Mouse (Mus musculus): ENCODE measurements around the gene Tbc1d2b. TPM values are rescaled to one million over a fixed set of nuclear protein-coding genes. Genes with fewer than 3 reads are reported as not detected.

Tbc1d2b gene
- polyA plus RNA-seq, 1 experiment: 16.4 TPM

DNA sequence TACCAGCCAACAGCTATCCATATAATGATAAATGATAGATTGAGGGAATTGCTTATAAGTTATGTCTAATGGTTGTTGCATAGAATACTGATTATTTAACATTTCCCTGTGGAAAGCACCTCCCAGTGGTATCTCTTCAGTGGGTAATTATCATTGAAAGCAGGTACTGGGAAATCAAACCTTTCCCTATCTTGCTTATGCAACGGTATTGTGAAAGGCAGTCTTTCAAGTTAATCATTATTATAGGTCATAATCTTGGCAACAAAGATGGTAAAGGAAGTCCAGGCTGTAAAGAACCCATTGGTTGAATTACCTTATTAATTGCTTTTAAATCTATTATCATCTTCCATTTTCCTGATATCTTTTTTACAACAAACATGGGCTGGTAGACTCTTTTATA is 27.0 kb upstream of the Tbc1d2b start:
- H3K27ac ChIP-seq (ENCODE audit: insufficient read depth, low read depth, low read length): no peak overlapping the region
- H3K4me3 ChIP-seq (ENCODE audit: insufficient read depth, low read depth, low read length): no peak overlapping the region
- no peaks in the 10 kb centered on the region for H3K4me1 ChIP-seq (ENCODE audit: control insufficient read depth, insufficient read depth, low read length)
- no peaks in the 10 kb centered on the region for H3K27me3 ChIP-seq (replicated peaks; ENCODE audit: control insufficient read depth, insufficient read depth, low read length)
- no peaks in the 10 kb centered on the region for H3K36me3 ChIP-seq (ENCODE audit: control insufficient read depth, insufficient read depth, low read length)
- 31% methylated on average over 1 of the region's 1 CpGs for WGBS
- DNase-seq: no peak
- no peak for TF ChIP-seq CTCF (conservative IDR thresholded peaks at IDR 0.05; ENCODE audit: insufficient read depth, insufficient read length, low read depth, low read length)
- TF ChIP-seq POLR2A (IDR thresholded peaks at IDR 0.05; ENCODE audit: low read depth, low read length): no peak

DNA sequence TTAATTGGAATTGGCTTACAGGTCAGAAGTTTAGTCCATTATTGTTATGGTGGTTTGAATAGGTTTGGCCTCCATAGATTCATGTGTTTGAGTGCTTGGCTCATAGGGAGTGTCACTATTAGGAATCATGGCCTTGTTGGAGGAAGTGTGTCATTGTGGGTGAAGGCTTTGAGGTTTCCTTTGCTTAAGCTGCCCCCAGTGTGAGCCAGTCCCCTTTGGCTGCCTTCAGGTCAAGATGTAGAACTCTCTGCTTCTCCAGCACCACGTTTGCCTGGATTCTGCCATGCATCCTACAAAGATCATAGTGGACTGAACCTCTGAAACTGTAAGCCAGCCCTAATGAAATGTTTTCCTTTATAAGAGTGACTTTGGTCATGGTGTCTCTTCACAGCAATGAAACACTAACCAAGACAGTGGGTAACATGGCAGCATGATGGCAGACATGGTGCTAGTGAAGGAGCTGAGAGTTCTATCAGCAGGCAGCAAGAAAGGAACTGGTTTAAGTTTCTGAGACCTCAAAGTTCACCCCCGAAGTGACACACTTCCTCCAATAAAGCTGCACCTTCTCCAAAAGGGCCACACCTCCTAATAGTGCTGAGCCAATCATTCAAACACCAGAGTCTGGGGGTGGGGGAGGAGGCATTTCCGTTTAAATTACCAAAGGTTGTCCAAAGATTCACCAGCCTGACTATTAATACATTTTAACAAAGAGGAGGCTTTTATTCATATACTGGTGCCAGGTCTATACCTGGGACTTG is 23.2 kb upstream of the Tbc1d2b start:
- DNase-seq: no peak
- no peak overlapping the region for H3K27ac ChIP-seq (ENCODE audit: insufficient read depth, low read depth, low read length)
- WGBS: 51% methylated on average over 3 of the region's 3 CpGs
- no peak overlapping the region for H3K4me3 ChIP-seq (ENCODE audit: insufficient read depth, low read depth, low read length)
- H3K36me3 ChIP-seq (ENCODE audit: control insufficient read depth, insufficient read depth, low read length): no peaks in the 10 kb centered on the region
- no peak for TF ChIP-seq CTCF (conservative IDR thresholded peaks at IDR 0.05; ENCODE audit: insufficient read depth, insufficient read length, low read depth, low read length)
- TF ChIP-seq POLR2A (IDR thresholded peaks at IDR 0.05; ENCODE audit: low read depth, low read length): no peak
- no peaks in the 10 kb centered on the region for H3K4me1 ChIP-seq (ENCODE audit: control insufficient read depth, insufficient read depth, low read length)
- no peaks in the 10 kb centered on the region for H3K27me3 ChIP-seq (replicated peaks; ENCODE audit: control insufficient read depth, insufficient read depth, low read length)

DNA sequence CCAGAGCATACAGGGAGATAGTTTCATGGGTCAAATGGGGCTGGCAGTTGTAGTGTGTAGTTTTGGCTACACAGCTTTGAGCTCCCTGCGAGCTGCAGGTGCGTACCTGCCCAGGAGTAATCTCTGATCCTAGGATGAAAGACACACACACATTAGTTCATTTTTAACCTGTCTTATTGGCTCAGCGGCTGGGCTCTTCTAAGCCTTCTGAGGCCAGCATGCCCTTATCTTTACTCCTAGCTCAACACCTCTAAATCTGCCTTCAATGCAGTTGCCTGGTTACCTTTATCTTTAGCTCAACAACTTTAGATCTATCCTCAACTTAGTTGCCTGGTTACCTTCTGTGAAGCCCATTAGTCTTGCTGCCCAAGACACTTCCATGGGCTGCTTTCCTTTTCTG is 7.8 kb upstream of the Tbc1d2b start:
- no peak for DNase-seq
- Histone ChIP-seq H3K36me3 (ENCODE audit: control insufficient read depth, insufficient read depth, low read length) (no peaks in the 10 kb centered on the region), H3K4me1 (ENCODE audit: control insufficient read depth, insufficient read depth, low read length) (no peaks in the 10 kb centered on the region), H3K27ac (ENCODE audit: insufficient read depth, low read depth, low read length) (no peak overlapping the region), H3K27me3 (replicated peaks; ENCODE audit: control insufficient read depth, insufficient read depth, low read length) (no peaks in the 10 kb centered on the region), H3K4me3 (ENCODE audit: insufficient read depth, low read depth, low read length) (no peak overlapping the region)
- 94% methylated on average over 3 of the region's 3 CpGs for WGBS
- TF ChIP-seq POLR2A (IDR thresholded peaks at IDR 0.05; ENCODE audit: low read depth, low read length) (no peak), CTCF (conservative IDR thresholded peaks at IDR 0.05; ENCODE audit: insufficient read depth, insufficient read length, low read depth, low read length) (no peak)

DNA sequence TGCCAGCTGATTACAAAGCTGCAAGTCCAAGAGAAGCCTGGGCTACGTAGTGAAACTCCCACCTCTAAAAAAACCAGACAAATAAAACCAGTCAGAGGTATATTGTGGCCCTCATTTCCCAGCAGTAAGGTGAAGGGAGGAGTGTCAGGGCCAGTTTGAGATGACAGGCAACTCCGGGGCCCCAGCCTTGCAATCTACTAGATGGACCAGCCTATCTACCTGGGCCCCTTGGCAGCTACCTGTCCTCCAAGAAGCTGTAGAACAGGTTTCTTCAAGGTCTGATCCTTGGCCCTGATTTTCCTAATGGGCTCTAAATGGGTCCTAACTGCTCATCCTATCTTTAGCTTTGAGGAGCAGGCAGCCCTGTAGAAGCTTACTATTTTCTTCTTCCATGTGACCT is 7.3 kb upstream of the Tbc1d2b start:
- DNase-seq: no peak
- WGBS: 77% methylated on average over 2 of the region's 2 CpGs
- Histone ChIP-seq H3K4me1 (ENCODE audit: control insufficient read depth, insufficient read depth, low read length) (no peaks in the 10 kb centered on the region), H3K36me3 (ENCODE audit: control insufficient read depth, insufficient read depth, low read length) (no peaks in the 10 kb centered on the region), H3K27me3 (replicated peaks; ENCODE audit: control insufficient read depth, insufficient read depth, low read length) (no peaks in the 10 kb centered on the region), H3K27ac (ENCODE audit: insufficient read depth, low read depth, low read length) (no peak overlapping the region), H3K4me3 (ENCODE audit: insufficient read depth, low read depth, low read length) (no peak overlapping the region)
- TF ChIP-seq CTCF (conservative IDR thresholded peaks at IDR 0.05; ENCODE audit: insufficient read depth, insufficient read length, low read depth, low read length) (no peak), POLR2A (IDR thresholded peaks at IDR 0.05; ENCODE audit: low read depth, low read length) (no peak)

GRCm38 (mm10) chr9:90276779-90277178 is 6.2 kb upstream of the Tbc1d2b start:
- TF ChIP-seq POLR2A (IDR thresholded peaks at IDR 0.05; ENCODE audit: low read depth, low read length) (no peak), CTCF (conservative IDR thresholded peaks at IDR 0.05; ENCODE audit: insufficient read depth, insufficient read length, low read depth, low read length) (no peak)
- WGBS: 75% methylated on average over 1 of the region's 1 CpGs

GRCm38 (mm10) chr9:90275906-90276305 is 5.3 kb upstream of the Tbc1d2b start:
- TF ChIP-seq POLR2A (IDR thresholded peaks at IDR 0.05; ENCODE audit: low read depth, low read length) (no peak), CTCF (conservative IDR thresholded peaks at IDR 0.05; ENCODE audit: insufficient read depth, insufficient read length, low read depth, low read length) (no peak)
- DNase-seq: no peak
- H3K4me1 ChIP-seq (ENCODE audit: control insufficient read depth, insufficient read depth, low read length): no peaks in the 10 kb centered on the region
- no peak overlapping the region for H3K27ac ChIP-seq (ENCODE audit: insufficient read depth, low read depth, low read length)
- no peaks in the 10 kb centered on the region for H3K36me3 ChIP-seq (ENCODE audit: control insufficient read depth, insufficient read depth, low read length)
- H3K4me3 ChIP-seq (ENCODE audit: insufficient read depth, low read depth, low read length): no peak overlapping the region
- WGBS: 94% methylated on average over 5 of the region's 5 CpGs
- H3K27me3 ChIP-seq (replicated peaks; ENCODE audit: control insufficient read depth, insufficient read depth, low read length): no peaks in the 10 kb centered on the region

More at GRCm38 (mm10) chr9:90276779-90277178, 6.2 kb upstream of the Tbc1d2b start:
- H3K4me3 ChIP-seq (ENCODE audit: insufficient read depth, low read depth, low read length): no peak overlapping the region
- no peak for DNase-seq
- H3K27ac ChIP-seq (ENCODE audit: insufficient read depth, low read depth, low read length): no peak overlapping the region
- no peaks in the 10 kb centered on the region for H3K4me1 ChIP-seq (ENCODE audit: control insufficient read depth, insufficient read depth, low read length)
- H3K36me3 ChIP-seq (ENCODE audit: control insufficient read depth, insufficient read depth, low read length): no peaks in the 10 kb centered on the region
- no peaks in the 10 kb centered on the region for H3K27me3 ChIP-seq (replicated peaks; ENCODE audit: control insufficient read depth, insufficient read depth, low read length)

DNA sequence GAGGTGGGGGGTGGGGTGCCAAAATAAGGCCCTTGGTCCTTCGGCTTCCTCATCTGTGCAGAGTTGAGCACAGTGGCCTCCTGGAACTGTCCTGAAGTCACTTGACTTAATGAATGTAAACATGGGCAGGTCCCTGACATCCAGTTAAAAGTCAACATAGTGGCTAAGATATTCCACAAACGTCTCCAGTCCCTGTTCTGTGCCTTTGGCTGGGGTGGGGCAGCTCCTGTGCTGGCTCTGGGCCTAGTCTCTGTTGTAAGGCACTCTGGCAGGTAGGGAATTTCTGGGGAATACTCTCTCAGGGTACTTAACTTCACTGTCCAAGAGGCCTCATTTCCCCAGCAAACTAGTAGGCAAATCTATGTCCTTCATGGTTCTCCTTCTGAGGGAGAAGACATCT is 4.9 kb upstream of the Tbc1d2b start:
- Histone ChIP-seq H3K4me1 (ENCODE audit: control insufficient read depth, insufficient read depth, low read length) (no peaks in the 10 kb centered on the region), H3K27ac (ENCODE audit: insufficient read depth, low read depth, low read length) (no peak overlapping the region), H3K36me3 (ENCODE audit: control insufficient read depth, insufficient read depth, low read length) (no peaks in the 10 kb centered on the region), H3K27me3 (replicated peaks; ENCODE audit: control insufficient read depth, insufficient read depth, low read length) (no peaks in the 10 kb centered on the region), H3K4me3 (ENCODE audit: insufficient read depth, low read depth, low read length) (no peak overlapping the region)
- TF ChIP-seq POLR2A (IDR thresholded peaks at IDR 0.05; ENCODE audit: low read depth, low read length): no peak
- TF ChIP-seq CTCF (conservative IDR thresholded peaks at IDR 0.05; ENCODE audit: insufficient read depth, insufficient read length, low read depth, low read length): no peak
- 58% methylated on average over 2 of the region's 2 CpGs for WGBS
- DNase-seq: no peak

All from kidney, adult 2 months (tissue).